Mouse (Mus musculus) brain, adult 2 months (tissue): ENCODE measurements at regions not wholly inside any gene's neighbourhood (a gene's known extent, or its start where the extent isn't known, plus 50 kb on each side); places are given as distances from the start of the nearest gene placed in this dataset.
A peak's percentile ranks its signal among the peaks of the same experiment; 100 is the strongest.

ENCODE experiments used
- DNase-seq: peaks from one replicate; pipeline ENCODE4 v3.0.0; 2011; ENCODE audit warnings: low read depth, low spot score

GRCm38 (mm10) chr2:117710173-117710813 lies 367.5 kb upstream of the Rasgrp1 start:
- DNase-seq = no peak

DNA sequence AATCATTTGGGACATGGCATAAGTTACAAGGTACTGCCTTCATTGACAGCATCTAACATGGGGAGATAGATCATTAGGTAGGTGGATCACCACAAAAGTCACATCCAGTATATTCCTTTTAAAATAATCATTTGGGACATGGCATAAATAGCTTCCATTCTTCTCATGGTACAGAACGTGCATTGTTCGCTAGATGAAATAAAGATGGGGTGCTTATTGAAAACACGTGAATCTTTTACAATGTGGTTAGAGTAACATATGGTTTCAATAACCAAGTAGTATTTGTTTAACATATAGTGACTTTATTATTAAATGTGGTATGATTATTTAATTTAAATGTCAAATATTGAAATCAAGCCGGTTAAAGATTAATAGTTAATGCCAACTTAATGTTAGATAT lies 381.3 kb upstream of the Rasgrp1 start:
- no peak for DNase-seq

- DNase-seq = no peak
Observed at GRCm38 (mm10) chr2:117731253-117731652, 380.4 kb upstream of the Thbs1 start.

DNA sequence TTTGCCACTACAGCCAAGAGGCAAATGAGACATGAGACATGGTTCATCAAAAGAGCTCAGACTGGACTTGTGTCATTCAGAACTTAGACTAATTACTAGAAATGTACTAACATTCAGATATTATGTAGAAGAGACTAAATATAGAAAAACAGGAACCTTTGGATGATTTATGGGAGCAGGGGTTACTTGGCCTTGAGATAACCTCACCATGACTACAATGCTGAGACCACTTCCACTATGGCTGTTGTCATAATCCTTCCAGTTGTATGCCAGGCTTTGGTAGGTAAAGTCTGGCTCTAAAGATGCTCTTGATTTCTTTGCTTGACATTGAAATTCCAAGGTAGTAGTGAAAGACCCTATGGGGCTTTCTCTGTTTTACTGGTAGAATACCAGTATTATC lies 369.3 kb upstream of the Thbs1 start:
- DNase-seq = no peak

DNA sequence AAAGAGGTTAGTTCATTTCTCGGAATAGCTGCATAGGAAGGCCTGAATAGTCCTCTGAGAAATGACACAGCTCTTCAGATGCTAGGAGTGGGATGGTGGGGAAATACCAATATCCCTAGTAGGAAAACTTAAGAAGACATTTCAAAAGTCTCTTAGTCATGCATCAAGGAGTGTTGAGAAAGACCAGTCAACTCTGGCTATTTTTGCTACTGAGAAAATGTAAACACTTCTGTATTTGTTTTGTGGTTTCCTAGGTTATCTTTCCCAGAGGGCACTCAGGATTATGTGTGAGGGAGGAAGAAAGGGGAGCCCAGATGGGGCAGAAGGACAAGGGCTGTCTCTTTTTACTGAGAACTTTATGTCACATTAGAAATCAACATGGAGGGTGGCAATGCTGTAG lies 367.8 kb upstream of the Thbs1 start:
- DNase-seq = peak; percentile 5

GRCm38 (mm10) chr2:117745767-117746166 lies 365.9 kb upstream of the Thbs1 start:
- DNase-seq = no peak

GRCm38 (mm10) chr2:117747136-117747535 lies 364.5 kb upstream of the Thbs1 start:
- no peak for DNase-seq

GRCm38 (mm10) chr2:117748892-117749291 lies 362.8 kb upstream of the Thbs1 start:
- peak; percentile 5 for DNase-seq

DNA sequence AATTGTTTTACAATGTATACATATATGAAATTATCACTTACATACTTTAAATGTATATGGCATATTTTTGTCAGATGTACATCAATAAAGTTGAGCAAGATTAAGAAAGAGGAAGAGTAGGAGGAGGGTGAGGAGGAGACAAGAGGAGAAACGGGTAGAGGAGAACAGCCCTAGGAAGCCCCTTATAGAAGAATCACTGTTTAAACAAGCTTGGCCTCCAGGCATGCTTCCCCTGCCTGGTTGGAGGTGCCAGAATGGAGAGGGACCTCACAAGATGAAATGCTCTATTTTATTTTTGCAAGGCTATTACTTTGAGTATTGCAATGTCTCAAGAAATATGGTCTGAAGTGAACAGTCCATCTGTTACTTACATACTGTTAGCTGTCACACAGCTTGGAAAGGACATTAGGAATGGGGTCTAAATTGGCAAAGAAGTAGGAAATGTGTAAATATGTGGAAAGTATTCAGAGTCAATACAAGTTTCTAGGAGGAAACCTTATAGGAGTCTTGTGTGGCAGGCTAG lies 352.1 kb upstream of the Thbs1 start:
- no peak for DNase-seq

GRCm38 (mm10) chr2:117763631-117764030 lies 348.0 kb upstream of the Thbs1 start:
- DNase-seq = no peak

GRCm38 (mm10) chr2:117765572-117765971 lies 346.1 kb upstream of the Thbs1 start:
- no peak for DNase-seq

- DNase-seq = no peak
Observed at GRCm38 (mm10) chr2:117766450-117766849, 345.2 kb upstream of the Thbs1 start.

- no peak for DNase-seq
Observed at GRCm38 (mm10) chr2:117769402-117770114, 342.1 kb upstream of the Thbs1 start.

GRCm38 (mm10) chr2:117770115-117770485 lies 341.6 kb upstream of the Thbs1 start:
- DNase-seq = no peak

- DNase-seq = no peak
Observed at GRCm38 (mm10) chr2:117780287-117780686, 331.4 kb upstream of the Thbs1 start.

DNA sequence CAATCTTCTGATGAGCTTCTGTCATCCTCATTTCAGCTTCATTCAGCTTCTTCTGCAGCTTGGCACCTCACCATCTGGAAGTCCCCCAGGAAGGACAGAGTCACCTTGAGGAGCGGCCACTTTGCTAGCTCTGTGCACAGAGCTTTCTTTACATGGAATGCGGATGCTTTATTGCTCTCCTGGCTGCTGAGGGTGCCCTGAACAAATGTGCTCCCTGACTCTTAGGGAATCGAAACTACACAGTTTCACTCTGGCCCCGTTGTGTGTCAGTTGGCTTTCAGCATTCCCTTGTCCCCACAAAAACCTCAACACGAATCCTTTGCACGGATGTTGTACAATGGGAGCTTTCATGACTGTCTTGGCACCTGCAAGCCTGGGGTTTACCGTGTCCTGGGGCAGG lies 330.9 kb upstream of the Thbs1 start:
- no peak for DNase-seq

- peak; percentile 19 for DNase-seq
Observed at GRCm38 (mm10) chr2:117787321-117787720, 324.4 kb upstream of the Thbs1 start.

GRCm38 (mm10) chr2:117794285-117794684 lies 317.4 kb upstream of the Thbs1 start:
- no peak for DNase-seq

GRCm38 (mm10) chr2:117801946-117802600 lies 309.6 kb upstream of the Thbs1 start:
- no peak for DNase-seq

GRCm38 (mm10) chr2:117802686-117803085 lies 309.0 kb upstream of the Thbs1 start:
- no peak for DNase-seq

GRCm38 (mm10) chr2:117804686-117805085 lies 307.0 kb upstream of the Thbs1 start:
- no peak for DNase-seq

DNA sequence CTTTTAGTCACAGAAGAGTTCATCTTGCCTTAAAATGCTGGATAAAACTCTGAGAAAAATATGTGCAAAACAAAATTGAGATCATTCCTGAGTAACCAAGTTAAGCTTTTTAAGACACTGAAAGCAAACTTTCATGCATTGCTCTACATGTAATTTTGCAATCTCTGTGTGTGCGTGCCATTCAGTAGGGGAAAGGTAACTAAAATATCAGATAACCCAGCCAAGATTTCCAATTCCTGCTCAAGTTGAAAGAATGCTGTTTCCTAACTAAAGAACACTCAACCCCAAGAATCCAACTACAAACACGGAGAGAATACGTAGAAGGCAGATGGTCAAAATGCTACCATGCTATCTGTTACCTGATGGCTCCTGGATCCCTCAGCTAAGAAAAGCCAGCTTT lies 304.6 kb upstream of the Thbs1 start:
- DNase-seq = no peak

DNA sequence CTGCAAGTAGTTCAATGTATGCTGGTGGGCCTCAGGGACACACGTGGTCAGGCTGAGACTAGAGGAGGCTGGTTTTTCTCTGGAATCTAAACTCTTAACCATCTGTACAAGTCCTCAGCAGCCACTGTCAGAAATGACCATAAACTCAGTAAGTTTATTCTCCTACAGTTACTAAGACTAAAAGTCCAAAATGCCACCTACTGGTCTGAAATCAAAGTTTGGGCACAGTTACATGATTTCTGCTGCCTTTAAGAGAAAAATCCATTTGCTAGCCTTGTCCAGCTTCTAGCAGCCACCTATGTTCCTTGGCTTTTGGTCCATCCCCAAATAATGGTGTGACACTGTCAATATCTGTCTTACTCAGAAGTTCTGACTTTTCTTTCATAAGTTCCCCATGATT lies 300.2 kb upstream of the Thbs1 start:
- no peak for DNase-seq
